Mouse (Mus musculus) myocyte (in vitro differentiated cells): ENCODE results near the gene P2rx5. TPM values are rescaled to one million over a fixed set of nuclear protein-coding genes. Genes with fewer than 3 reads are reported as not detected.

ENCODE experiments used
- H3K27me3 ChIP-seq: one replicate; pipeline ENCODE4 v1.6.1; 2011; ENCODE audit not compliant: control insufficient read depth, insufficient read depth, insufficient read length
- H3K36me3 ChIP-seq: one replicate; pipeline ENCODE4 v1.6.1; 2011; ENCODE audit not compliant: control insufficient read depth, insufficient read depth
- H3K4me2 ChIP-seq: one replicate; pipeline ENCODE4 v1.6.1; 2011; ENCODE audit warnings: low read depth, control low read depth
- H3K4me3 ChIP-seq: one replicate; pipeline ENCODE4 v1.5.1; 2011; ENCODE audit warnings: mild to moderate bottlenecking, control low read depth, moderate library complexity
- H3K79me2 ChIP-seq: one replicate; pipeline ENCODE4 v1.6.1; 2011; ENCODE audit not compliant: control insufficient read depth, insufficient read depth
- H3ac ChIP-seq: one replicate; pipeline ENCODE4 v1.6.1; 2011; ENCODE audit not compliant: control insufficient read depth, insufficient read length
- CEBPB ChIP-seq: IDR thresholded peaks from 2 replicates; pipeline ENCODE4 v1.6.1; 2011; ENCODE audit warnings: mild to moderate bottlenecking, moderate library complexity; ENCODE audit not compliant: poor library complexity, insufficient read depth, severe bottlenecking
- E2F4 ChIP-seq: IDR thresholded peaks from one replicate; pipeline ENCODE4 v1.6.1; 2011; ENCODE audit warnings: mild to moderate bottlenecking, control low read depth, moderate library complexity; ENCODE audit not compliant: insufficient read depth
- MAX ChIP-seq: IDR thresholded peaks from one replicate; pipeline ENCODE4 v1.6.1; 2011; ENCODE audit warnings: low read depth, mild to moderate bottlenecking, control low read depth
- MYOD1 ChIP-seq, 3 experiments: IDR thresholded peaks; one replicate each; pipeline ENCODE4 v1.6.1; 2011; ENCODE audit warnings: control low read depth in 2 of 3, low read depth in 2 of 3, mild to moderate bottlenecking in 2 of 3, moderate library complexity in 1 of 3; ENCODE audit not compliant: insufficient read length in 2 of 3, control insufficient read depth in 1 of 3
- MYOG ChIP-seq, 3 experiments: IDR thresholded peaks; one replicate each; pipeline ENCODE4 v1.6.1; 2011; ENCODE audit warnings: control low read depth in 2 of 3, low read depth in 2 of 3, mild to moderate bottlenecking in 2 of 3; ENCODE audit not compliant: insufficient read length in 2 of 3, control insufficient read depth in 1 of 3, insufficient read depth in 1 of 3
- POLR2A ChIP-seq: IDR thresholded peaks from one replicate; pipeline ENCODE4 v1.6.1; 2011; ENCODE audit warnings: low read depth, mild to moderate bottlenecking, control low read depth, moderate library complexity; ENCODE audit not compliant: insufficient read length
- POLR2AphosphoS2 ChIP-seq: IDR thresholded peaks from one replicate; pipeline ENCODE4 v1.6.1; 2011; ENCODE audit warnings: low read depth, control low read depth; ENCODE audit not compliant: insufficient read length
- REST ChIP-seq: IDR thresholded peaks from one replicate; pipeline ENCODE4 v1.6.1; 2011; ENCODE audit warnings: mild to moderate bottlenecking, control low read depth, moderate library complexity; ENCODE audit not compliant: insufficient read depth, insufficient read length
- SRF ChIP-seq: IDR thresholded peaks from one replicate; pipeline ENCODE4 v1.6.1; 2011; ENCODE audit warnings: low read depth; ENCODE audit not compliant: control insufficient read depth, insufficient read length
- TCF12 ChIP-seq: IDR thresholded peaks from one replicate; pipeline ENCODE4 v1.6.1; 2011; ENCODE audit warnings: mild to moderate bottlenecking, control low read depth; ENCODE audit not compliant: poor library complexity, insufficient read depth, severe bottlenecking
- TCF3 ChIP-seq: IDR thresholded peaks from one replicate; pipeline ENCODE4 v1.6.1; 2011; ENCODE audit warnings: low read depth, control low read depth; ENCODE audit not compliant: insufficient read length
- USF1 ChIP-seq: IDR thresholded peaks from one replicate; pipeline ENCODE4 v1.6.1; 2011; ENCODE audit warnings: low read depth, mild to moderate bottlenecking, control low read depth, moderate library complexity
- polyA plus RNA-seq: library from polyadenylated mRNA; unstranded; fragments of >200 nt; fragmentation: generic; extraction: Trizol; gene quantifications from one replicate; pipeline ENCODE4 v1.2.1, GENCODE M21; 2012; ENCODE audit warnings: missing spikeins

P2rx5 gene
- polyA plus RNA-seq, 1 experiment: 3.5 TPM

- no peak for TF ChIP-seq TCF12
- TF ChIP-seq POLR2AphosphoS2: no peak
- TF ChIP-seq SRF: no peak
- TF ChIP-seq USF1: no peak
- no peak for TF ChIP-seq POLR2A
- no peak for TF ChIP-seq REST
- no peak for TF ChIP-seq CEBPB
- no peak for TF ChIP-seq MAX
- no peak for TF ChIP-seq E2F4
- no peak for TF ChIP-seq MYOD1 (IDR thresholded peaks at IDR 0.05; ENCODE audit: control insufficient read depth in 1 of 3, insufficient read length in 2 of 3, low read depth in 2 of 3)
- no peak for TF ChIP-seq MYOG (IDR thresholded peaks at IDR 0.05; ENCODE audit: control insufficient read depth in 1 of 3, insufficient read depth in 1 of 3, insufficient read length in 2 of 3, low read depth in 2 of 3)
- TF ChIP-seq TCF3: no peak
- Histone ChIP-seq H3K27me3 (no peaks in the 10 kb centered on the region), H3K4me3 (no peak overlapping the region), H3K79me2 (no peaks in the 10 kb centered on the region), H3K36me3 (no peaks in the 10 kb centered on the region), H3K4me2 (no peak overlapping the region), H3ac (no peak overlapping the region)
Measured at GRCm38 (mm10) chr11:73201597-73201996, 41.4 kb downstream of the P2rx5 start.

GRCm38 (mm10) chr11:73203895-73204294 is 43.7 kb downstream of the P2rx5 start:
- TF ChIP-seq TCF12 (no peak), POLR2AphosphoS2 (no peak)
- Histone ChIP-seq H3ac (no peak overlapping the region), H3K27me3 (no peaks in the 10 kb centered on the region), H3K36me3 (no peaks in the 10 kb centered on the region), H3K79me2 (no peaks in the 10 kb centered on the region), H3K4me3 (no peak overlapping the region), H3K4me2 (no peak overlapping the region)

GRCm38 (mm10) chr11:73205194-73205593 is 45.0 kb downstream of the P2rx5 start:
- H3K27me3 ChIP-seq: no peaks in the 10 kb centered on the region
- H3ac ChIP-seq: no peak overlapping the region
- no peaks in the 10 kb centered on the region for H3K36me3 ChIP-seq
- H3K4me2 ChIP-seq: no peak overlapping the region
- no peaks in the 10 kb centered on the region for H3K79me2 ChIP-seq
- TF ChIP-seq POLR2A: no peak
- TF ChIP-seq E2F4: no peak
- no peak for TF ChIP-seq CEBPB
- no peak for TF ChIP-seq TCF12
- TF ChIP-seq TCF3: no peak
- no peak for TF ChIP-seq MYOD1 (IDR thresholded peaks at IDR 0.05; ENCODE audit: control insufficient read depth in 1 of 3, insufficient read length in 2 of 3, low read depth in 2 of 3)
- TF ChIP-seq SRF: no peak
- TF ChIP-seq MYOG (IDR thresholded peaks at IDR 0.05; ENCODE audit: control insufficient read depth in 1 of 3, insufficient read depth in 1 of 3, insufficient read length in 2 of 3, low read depth in 2 of 3): no peak
- TF ChIP-seq POLR2AphosphoS2: no peak
- TF ChIP-seq USF1: no peak
- TF ChIP-seq REST: no peak
- no peak for TF ChIP-seq MAX
- H3K4me3 ChIP-seq: no peak overlapping the region

GRCm38 (mm10) chr11:73207621-73208020 is 47.4 kb downstream of the P2rx5 start:
- no peaks in the 10 kb centered on the region for H3K27me3 ChIP-seq
- H3K4me2 ChIP-seq: no peak overlapping the region
- H3K4me3 ChIP-seq: no peak overlapping the region
- TF ChIP-seq MYOD1 (IDR thresholded peaks at IDR 0.05; ENCODE audit: control insufficient read depth in 1 of 3, insufficient read length in 2 of 3, low read depth in 2 of 3) (no peak), E2F4 (no peak), CEBPB (no peak)
- no peaks in the 10 kb centered on the region for H3K79me2 ChIP-seq
- H3ac ChIP-seq: no peak overlapping the region
- no peaks in the 10 kb centered on the region for H3K36me3 ChIP-seq

- no peaks in the 10 kb centered on the region for H3K36me3 ChIP-seq
- no peak overlapping the region for H3ac ChIP-seq
- H3K4me2 ChIP-seq: no peak overlapping the region
- no peak overlapping the region for H3K4me3 ChIP-seq
- H3K79me2 ChIP-seq: no peaks in the 10 kb centered on the region
- H3K27me3 ChIP-seq: no peaks in the 10 kb centered on the region
- no peak for TF ChIP-seq MYOD1 (IDR thresholded peaks at IDR 0.05; ENCODE audit: control insufficient read depth in 1 of 3, insufficient read length in 2 of 3, low read depth in 2 of 3)
- no peak for TF ChIP-seq MYOG (IDR thresholded peaks at IDR 0.05; ENCODE audit: control insufficient read depth in 1 of 3, insufficient read depth in 1 of 3, insufficient read length in 2 of 3, low read depth in 2 of 3)
- TF ChIP-seq TCF12: no peak
- no peak for TF ChIP-seq CEBPB
- no peak for TF ChIP-seq E2F4
- TF ChIP-seq MAX: no peak
- no peak for TF ChIP-seq POLR2AphosphoS2
- TF ChIP-seq REST: no peak
Measured at GRCm38 (mm10) chr11:73213956-73214355, 53.7 kb downstream of the P2rx5 start.
